In the genomic region with DNA sequence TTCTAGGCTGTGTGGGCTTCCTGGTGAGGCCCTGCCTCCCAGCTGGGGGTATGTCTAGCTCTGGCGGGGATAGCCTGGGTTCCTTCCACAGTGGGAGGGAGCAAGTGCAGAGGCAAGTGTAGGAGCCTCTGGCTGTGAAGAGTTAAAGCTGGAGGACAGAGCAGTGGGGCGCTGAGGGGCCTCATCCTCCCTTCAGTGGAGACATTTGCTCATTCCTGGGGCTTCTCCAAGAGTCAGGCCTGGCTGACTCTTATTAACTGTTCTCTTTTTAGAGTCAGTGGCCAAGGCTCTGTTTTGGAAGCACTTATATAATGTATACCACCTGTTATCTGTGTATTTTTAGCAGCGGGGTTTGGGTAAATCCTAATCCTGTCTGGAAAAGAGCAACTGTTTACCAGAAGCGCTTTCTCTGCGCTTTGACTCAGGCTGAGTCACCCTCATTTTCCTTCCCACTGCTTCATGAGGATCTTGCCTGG, we compare ENCODE assay signal across 8 mouse cellular contexts. TPM values are rescaled to one million over a fixed set of nuclear protein-coding genes. Genes with fewer than 3 reads are reported as not detected.
A peak's percentile ranks its signal among the peaks of the same experiment; 100 is the strongest.
DNase-seq lines count a peak whose midpoint lies in the region; ATAC-seq and TF ChIP-seq lines count a peak whose summit lies in the region.

No protein-coding gene starts in this region.

- no peak overlapping the region for H3K9ac ChIP-seq in kidney, embryonic 16.5 days (replicated peaks; ENCODE audit: low read length)
- H3K9ac ChIP-seq in heart, postnatal 0 days (replicated peaks; ENCODE audit: low read depth, low read length) = peak overlapping the region; percentile 11; the same call in 1 of the 2 replicates
- H3K9ac ChIP-seq in stomach, embryonic 14.5 days (replicated peaks; ENCODE audit: low read depth, low read length) = no peak overlapping the region

- no peaks in the 10 kb centered on the region for H3K27me3 ChIP-seq in kidney, embryonic 16.5 days (ENCODE audit: insufficient read depth, low read length)
- H3K27me3 ChIP-seq in C2C12 (ENCODE audit: control insufficient read depth, insufficient read depth, insufficient read length) = no peaks in the 10 kb centered on the region
- no peaks in the 10 kb centered on the region for H3K27me3 ChIP-seq in heart, postnatal 0 days (ENCODE audit: control insufficient read depth, insufficient read depth, low read length)
- H3K27me3 ChIP-seq in stomach, embryonic 14.5 days (ENCODE audit: control insufficient read depth, insufficient read depth, low read length) = no peaks in the 10 kb centered on the region

- H3ac ChIP-seq in C2C12 (ENCODE audit: control insufficient read depth, insufficient read length, low read depth) = peak overlapping the region; percentile 37

- no peak for TF ChIP-seq CTCF in C2C12 (IDR thresholded peaks at IDR 0.05; ENCODE audit: control insufficient read depth, insufficient read depth, insufficient read length)
- TF ChIP-seq CTCF in heart, postnatal 0 days (IDR thresholded peaks at IDR 0.05; ENCODE audit: low read depth) = no peak

- no peak for TF ChIP-seq EP300 in heart, postnatal 0 days (IDR thresholded peaks at IDR 0.05; ENCODE audit: low read depth)

- peak; percentile 89 for ATAC-seq in kidney, embryonic 16.5 days (ENCODE audit: low FRiP score, low TSS enrichment)
- ATAC-seq in heart, postnatal 0 days (ENCODE audit: insufficient read depth, low read depth) = peak; percentile 15; the same call in 1 of the 2 replicates
- peak; percentile 84 for ATAC-seq in stomach, embryonic 14.5 days (ENCODE audit: insufficient number of reproducible peaks, insufficient read depth, low FRiP score, low read depth)

- H3K4me2 ChIP-seq in kidney, embryonic 16.5 days (replicated peaks; ENCODE audit: low read depth, low read length) = no peak overlapping the region
- H3K4me2 ChIP-seq in heart, postnatal 0 days (ENCODE audit: low read depth, low read length) = no peak overlapping the region; the same call in 1 of the 2 replicates
- H3K4me2 ChIP-seq in stomach, embryonic 14.5 days (replicated peaks; ENCODE audit: low read depth, low read length) = peak overlapping the region; percentile 16; the same call in 1 of the 2 replicates

- no peaks in the 10 kb centered on the region for H3K9me3 ChIP-seq in kidney, embryonic 16.5 days (ENCODE audit: low read length)
- no peaks in the 10 kb centered on the region for H3K9me3 ChIP-seq in heart, postnatal 0 days (replicated peaks; ENCODE audit: control insufficient read depth, low read length)
- no peaks in the 10 kb centered on the region for H3K9me3 ChIP-seq in stomach, embryonic 14.5 days (ENCODE audit: control insufficient read depth, low read depth, low read length)

- peaks cover 30% of the 10 kb centered on the region for H3K4me1 ChIP-seq in kidney, embryonic 16.5 days (ENCODE audit: insufficient read depth, low read length)
- peaks cover 35% of the 10 kb centered on the region for H3K4me1 ChIP-seq in heart, postnatal 0 days (ENCODE audit: control insufficient read depth, insufficient read depth)
- H3K4me1 ChIP-seq in stomach, embryonic 14.5 days (ENCODE audit: control insufficient read depth, insufficient read depth, low read length) = peaks cover 32% of the 10 kb centered on the region

- H3K27ac ChIP-seq in kidney, embryonic 16.5 days (ENCODE audit: low read length) = peak overlapping the region; percentile 63
- peak overlapping the region; percentile 75 for H3K27ac ChIP-seq in heart, postnatal 0 days (ENCODE audit: low read depth)
- H3K27ac ChIP-seq in stomach, embryonic 14.5 days (ENCODE audit: low read length) = peak overlapping the region; percentile 84

- 31% methylated on average over 5 of the region's 5 CpGs for WGBS in kidney, embryonic 16.5 days
- WGBS in heart, postnatal 0 days = 22% methylated on average over 5 of the region's 5 CpGs
- 23% methylated on average over 5 of the region's 5 CpGs for WGBS in stomach, embryonic 14.5 days

- H3K4me3 ChIP-seq in kidney, embryonic 16.5 days (ENCODE audit: low read length) = no peak overlapping the region
- H3K4me3 ChIP-seq in C2C12 (ENCODE audit: insufficient read depth, poor library complexity, severe bottlenecking) = no peak overlapping the region
- H3K4me3 ChIP-seq in heart, postnatal 0 days (ENCODE audit: low read depth, low read length) = no peak overlapping the region
- H3K4me3 ChIP-seq in stomach, embryonic 14.5 days (ENCODE audit: low read depth, low read length) = no peak overlapping the region

- H3K36me3 ChIP-seq in kidney, embryonic 16.5 days (ENCODE audit: insufficient read depth, low read length) = no peaks in the 10 kb centered on the region
- H3K36me3 ChIP-seq in C2C12 (ENCODE audit: control insufficient read depth, insufficient read depth) = no peaks in the 10 kb centered on the region
- H3K36me3 ChIP-seq in heart, postnatal 0 days (replicated peaks; ENCODE audit: control insufficient read depth, insufficient read depth, low read length) = no peaks in the 10 kb centered on the region
- no peaks in the 10 kb centered on the region for H3K36me3 ChIP-seq in stomach, embryonic 14.5 days (ENCODE audit: control insufficient read depth, insufficient read depth, low read length)

- no peak for DNase-seq in kidney, adult 11 months
- DNase-seq in cerebellum, adult 8-10 months = peak; percentile 65
- no peak for DNase-seq in heart, postnatal 0 days (ENCODE audit: low spot score)
- DNase-seq in c-Kit-positive CD71-positive TER-119-positive erythroid progenitor cells, embryonic 14.5 days (ENCODE audit: low spot score) = no peak
- no peak for DNase-seq in thymus, postnatal 14 days

- H3K79me3 ChIP-seq in C2C12 (ENCODE audit: low read depth) = peaks cover 35% of the 10 kb centered on the region

- peaks cover 88% of the 10 kb centered on the region for H3K79me2 ChIP-seq in C2C12 (ENCODE audit: control insufficient read depth, insufficient read depth)

TF ChIP-seq in C2C12, 6 proteins besides CTCF, POLR2A, EP300 and RAD21:
- TF ChIP-seq MYOD1 (IDR thresholded peaks at IDR 0.05; ENCODE audit: control insufficient read depth, insufficient read length, low read depth) (peak; percentile 73), USF1 (IDR thresholded peaks at IDR 0.05; ENCODE audit: low read depth) (no peak), FOSL1 (IDR thresholded peaks at IDR 0.05; ENCODE audit: insufficient read depth, low read length, poor library complexity, severe bottlenecking) (peak; percentile 86)

RNA-seq across cellular contexts. Expression of a gene that starts 17.0 kb away (rescaled TPM):
- 180 and 187 TPM in 2 replicates for polyA plus RNA-seq in kidney, embryonic 16.5 days (2015; fragmentation: Nextera tagmentation; extraction: Ambion mirVana)
- polyA plus RNA-seq in C2C12 (2012; fragmentation: generic; extraction: Trizol) = 254 TPM
- 363 and 431 TPM in 2 replicates for total RNA-seq in heart, postnatal 0 days (2014; rRNA removed; ENCODE audit: low replicate concordance)
- 495 and 511 TPM in 2 replicates for polyA plus RNA-seq in heart, postnatal 0 days (2015; fragmentation: Nextera tagmentation; extraction: Ambion mirVana)
- polyA plus RNA-seq in stomach, embryonic 14.5 days (2014; fragmentation: Nextera tagmentation; extraction: Ambion mirVana) = 105 and 110 TPM in 2 replicates

RNA-seq across cellular contexts. Expression of a gene that starts 30.3 kb away (rescaled TPM):
- polyA plus RNA-seq in kidney, embryonic 16.5 days (2015; fragmentation: Nextera tagmentation; extraction: Ambion mirVana) = 48.9 and 50.1 TPM in 2 replicates
- 29.4 TPM for polyA plus RNA-seq in C2C12 (2012; fragmentation: generic; extraction: Trizol)
- total RNA-seq in heart, postnatal 0 days (2014; rRNA removed; ENCODE audit: low replicate concordance) = 181 and 193 TPM in 2 replicates
- 61.3 and 62.4 TPM in 2 replicates for polyA plus RNA-seq in heart, postnatal 0 days (2015; fragmentation: Nextera tagmentation; extraction: Ambion mirVana)
- polyA plus RNA-seq in stomach, embryonic 14.5 days (2014; fragmentation: Nextera tagmentation; extraction: Ambion mirVana) = 46.2 and 52.7 TPM in 2 replicates

Comparison
In these comparisons a context has a peak if more than half of its experiments do, and no peak if none do; other contexts are left out.
1. ATAC-seq: peak in every context shown above with its lines; median percentile 89 in kidney, embryonic 16.5 days; 84 in stomach, embryonic 14.5 days; 15 in heart, postnatal 0 days.